Mouse (Mus musculus) left cerebral cortex, postnatal 36 days (tissue): ENCODE measurements around the gene Zfp629. TPM values are rescaled to one million over a fixed set of nuclear protein-coding genes. Genes with fewer than 3 reads are reported as not detected.

Experiments used
- DNase-seq, 2 experiments: peaks; one replicate each; pipeline ENCODE4 v3.0.0; 2021 to 2022; ENCODE audit warnings: low spot score in 2 of 2, mixed read lengths in 1 of 2
- intact Hi-C: fragments of 180-260 bp; cut with DNase I; formaldehyde crosslinking; loops from one replicate; pipeline ENCODE4 v1.15.1; 2025
- total RNA-seq, 2 experiments: library from RNA; stranded (reverse); gene quantifications; 2 replicates each; pipeline ENCODE4 v1.2.3; 2021

Gene Zfp629
- total RNA-seq, 2 experiments from 2014 or later: 22.1 to 24.7 TPM

- intact Hi-C loops: no loop called here
Observed at GRCm38 (mm10) chr7:127617962-127618361, 2.4 kb upstream of the Zfp629 start.

GRCm38 (mm10) chr7:127616881-127617280, 1.3 kb upstream of the Zfp629 start:
- no peak for DNase-seq
- intact Hi-C loops: no loop called here

More at GRCm38 (mm10) chr7:127617962-127618361, 2.4 kb upstream of the Zfp629 start:
- DNase-seq: no peak

- intact Hi-C loops: no loop called here
- no peak for DNase-seq
Observed at GRCm38 (mm10) chr7:127616336-127616735, 739 bp upstream of the Zfp629 start.

GRCm38 (mm10) chr7:127614511-127614890, 1.1 kb downstream of the Zfp629 start:
- DNase-seq: peak in 1 of 2 experiments; percentile 35
- intact Hi-C loops: loop anchor here (1.0 kb wide), 1 partner anchor 23 kb away; no protein-coding TSS in a partner anchor

GRCm38 (mm10) chr7:127614091-127614490, 1.5 kb downstream of the Zfp629 start:
- DNase-seq: no peak
- intact Hi-C loops: loop anchor here (1.0 kb wide), 1 partner anchor 23 kb away; no protein-coding TSS in a partner anchor

GRCm38 (mm10) chr7:127613501-127613900, 2.1 kb downstream of the Zfp629 start:
- no peak for DNase-seq
- intact Hi-C loops: no loop called here

- intact Hi-C loops: no loop called here
Observed at GRCm38 (mm10) chr7:127611561-127611960, 4.0 kb downstream of the Zfp629 start.

GRCm38 (mm10) chr7:127611011-127611410, 4.6 kb downstream of the Zfp629 start:
- no peak for DNase-seq
- intact Hi-C loops: no loop called here

More at GRCm38 (mm10) chr7:127611561-127611960, 4.0 kb downstream of the Zfp629 start:
- DNase-seq: no peak

GRCm38 (mm10) chr7:127607150-127607549, 8.4 kb downstream of the Zfp629 start:
- no peak for DNase-seq
- intact Hi-C loops: no loop called here

GRCm38 (mm10) chr7:127604256-127604655, 11.3 kb downstream of the Zfp629 start:
- DNase-seq: no peak
- intact Hi-C loops: no loop called here

GRCm38 (mm10) chr7:127602903-127603302, 12.7 kb downstream of the Zfp629 start:
- DNase-seq: no peak
- intact Hi-C loops: no loop called here

- DNase-seq: no peak
- intact Hi-C loops: no loop called here
Observed at GRCm38 (mm10) chr7:127601735-127602134, 13.9 kb downstream of the Zfp629 start.

GRCm38 (mm10) chr7:127600612-127601011, 15.0 kb downstream of the Zfp629 start:
- intact Hi-C loops: no loop called here
- no peak for DNase-seq

- intact Hi-C loops: no loop called here
- DNase-seq: no peak
Observed at GRCm38 (mm10) chr7:127596747-127597146, 18.9 kb downstream of the Zfp629 start.

GRCm38 (mm10) chr7:127592575-127592974, 23.0 kb downstream of the Zfp629 start:
- no peak for DNase-seq
- intact Hi-C loops: no loop called here

- intact Hi-C loops: no loop called here
- no peak for DNase-seq
Observed at GRCm38 (mm10) chr7:127591108-127591507, 24.5 kb downstream of the Zfp629 start.

- no peak for DNase-seq
- intact Hi-C loops: no loop called here
Observed at GRCm38 (mm10) chr7:127589637-127590036, 26.0 kb downstream of the Zfp629 start.

- intact Hi-C loops: no loop called here
Observed at GRCm38 (mm10) chr7:127588901-127589300, 26.7 kb downstream of the Zfp629 start.

GRCm38 (mm10) chr7:127588011-127588871, 27.4 kb downstream of the Zfp629 start, which contains the start of the genes Ccdc189 and Rnf40:
Gene Ccdc189, minus strand, starts transcription at chr7:127588595.
Gene Rnf40, plus strand, starts transcription at chr7:127588767.
- intact Hi-C loops: no loop called here
- DNase-seq: peak; percentile 93 to 95

More at GRCm38 (mm10) chr7:127588901-127589300, 26.7 kb downstream of the Zfp629 start:
- no peak for DNase-seq

- intact Hi-C loops: no loop called here
- no peak for DNase-seq
Observed at GRCm38 (mm10) chr7:127587196-127587595, 28.4 kb downstream of the Zfp629 start.

- intact Hi-C loops: no loop called here
- DNase-seq: no peak
Observed at GRCm38 (mm10) chr7:127586149-127586548, 29.4 kb downstream of the Zfp629 start.
